Mouse (Mus musculus): ENCODE results near the gene Trdmt1. TPM values are rescaled to one million over a fixed set of nuclear protein-coding genes. Genes with fewer than 3 reads are reported as not detected.

Trdmt1 gene
- polyA plus RNA-seq, 1 experiment: 5.4 TPM

DNA sequence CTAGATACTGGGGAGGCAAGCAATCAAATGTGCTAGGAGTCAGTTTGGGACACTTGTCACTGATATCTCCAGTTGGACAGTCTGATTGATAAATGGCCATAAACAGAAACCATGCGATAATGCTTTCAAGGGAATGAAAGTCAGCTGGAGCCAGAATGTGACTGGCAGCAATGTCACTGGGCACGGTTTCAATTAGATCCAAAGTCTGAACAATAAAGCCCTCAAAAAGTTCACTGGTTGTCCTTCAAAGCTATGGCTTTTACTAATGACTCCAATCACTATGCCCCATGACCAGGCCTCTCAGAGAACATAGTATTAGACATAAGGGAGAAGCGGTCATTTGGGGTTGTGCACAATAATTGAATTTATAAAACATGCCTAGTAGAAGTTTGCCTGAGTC is 59.9 kb downstream of the Trdmt1 start:
- Histone ChIP-seq H3K4me1 (ENCODE audit: control insufficient read depth, insufficient read depth, low read length) (no peaks in the 10 kb centered on the region), H3K4me3 (ENCODE audit: insufficient read depth, low read length) (no peak overlapping the region)
- TF ChIP-seq CTCF (IDR thresholded peaks at IDR 0.05; ENCODE audit: extremely low read depth, insufficient read depth, low read length) (no peak), POLR2A (IDR thresholded peaks at IDR 0.05; ENCODE audit: extremely low read depth, insufficient read depth, low read length) (no peak)

DNA sequence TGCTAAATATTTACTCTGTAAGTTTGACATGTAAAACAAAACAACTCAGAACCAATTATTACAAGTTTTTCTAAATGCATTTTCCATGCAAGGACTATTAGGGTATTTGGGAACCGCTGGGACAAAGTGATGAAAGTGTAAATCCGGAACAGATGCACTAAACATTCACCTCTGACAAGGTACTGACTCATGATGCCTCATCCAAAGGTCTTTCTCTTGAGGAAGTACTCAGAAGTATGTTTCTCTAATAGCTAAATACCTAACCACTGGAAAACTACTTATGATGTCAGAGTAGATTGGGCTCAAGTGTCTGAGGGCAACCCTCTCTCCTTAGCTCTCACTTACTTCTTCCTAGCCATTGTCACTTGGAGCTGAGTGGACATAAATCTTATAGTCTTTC is 63.7 kb downstream of the Trdmt1 start:
- TF ChIP-seq POLR2A (IDR thresholded peaks at IDR 0.05; ENCODE audit: extremely low read depth, insufficient read depth, low read length) (no peak), CTCF (IDR thresholded peaks at IDR 0.05; ENCODE audit: extremely low read depth, insufficient read depth, low read length) (no peak)
- Histone ChIP-seq H3K27ac (ENCODE audit: insufficient read depth, low read length) (no peak overlapping the region), H3K4me1 (ENCODE audit: control insufficient read depth, insufficient read depth, low read length) (no peaks in the 10 kb centered on the region), H3K4me3 (ENCODE audit: insufficient read depth, low read length) (no peak overlapping the region)

More for the DNA sequence above, 59.9 kb downstream of the Trdmt1 start:
- no peak overlapping the region for H3K27ac ChIP-seq (ENCODE audit: insufficient read depth, low read length)

GRCm38 (mm10) chr2:13479165-13479564 is 65.3 kb downstream of the Trdmt1 start:
- TF ChIP-seq POLR2A (IDR thresholded peaks at IDR 0.05; ENCODE audit: extremely low read depth, insufficient read depth, low read length) (no peak), CTCF (IDR thresholded peaks at IDR 0.05; ENCODE audit: extremely low read depth, insufficient read depth, low read length) (no peak)
- no peak overlapping the region for H3K4me3 ChIP-seq (ENCODE audit: insufficient read depth, low read length)

GRCm38 (mm10) chr2:13470108-13470507 is 74.4 kb downstream of the Trdmt1 start:
- H3K4me1 ChIP-seq (ENCODE audit: control insufficient read depth, insufficient read depth, low read length): no peaks in the 10 kb centered on the region

More at GRCm38 (mm10) chr2:13479165-13479564, 65.3 kb downstream of the Trdmt1 start:
- H3K27ac ChIP-seq (ENCODE audit: insufficient read depth, low read length): no peak overlapping the region
- no peaks in the 10 kb centered on the region for H3K4me1 ChIP-seq (ENCODE audit: control insufficient read depth, insufficient read depth, low read length)

DNA sequence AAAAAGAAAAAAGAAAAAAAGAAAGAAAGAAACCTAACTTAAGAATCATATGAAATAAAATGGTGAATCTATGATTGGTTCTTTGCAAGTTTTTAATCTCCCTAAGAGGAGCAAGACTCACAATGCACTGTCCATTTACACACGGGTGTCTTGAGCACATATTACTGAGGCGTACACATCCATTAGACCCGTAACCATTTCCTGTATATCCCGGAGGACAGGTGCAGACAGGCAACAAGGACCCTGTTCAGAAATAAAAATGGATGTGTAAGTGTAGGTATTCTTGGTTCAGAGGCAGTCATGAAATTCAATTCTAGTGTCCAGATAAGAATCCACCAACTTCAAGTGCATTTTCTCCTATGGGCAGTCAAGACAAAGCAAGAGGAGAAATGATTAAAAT is 74.8 kb downstream of the Trdmt1 start:
- no peaks in the 10 kb centered on the region for H3K4me1 ChIP-seq (ENCODE audit: control insufficient read depth, insufficient read depth, low read length)
- TF ChIP-seq POLR2A (IDR thresholded peaks at IDR 0.05; ENCODE audit: extremely low read depth, insufficient read depth, low read length): no peak
- no peak for TF ChIP-seq CTCF (IDR thresholded peaks at IDR 0.05; ENCODE audit: extremely low read depth, insufficient read depth, low read length)
- H3K27ac ChIP-seq (ENCODE audit: insufficient read depth, low read length): no peak overlapping the region
- H3K4me3 ChIP-seq (ENCODE audit: insufficient read depth, low read length): no peak overlapping the region

More at GRCm38 (mm10) chr2:13470108-13470507, 74.4 kb downstream of the Trdmt1 start:
- no peak overlapping the region for H3K4me3 ChIP-seq (ENCODE audit: insufficient read depth, low read length)
- H3K27ac ChIP-seq (ENCODE audit: insufficient read depth, low read length): no peak overlapping the region
- TF ChIP-seq POLR2A (IDR thresholded peaks at IDR 0.05; ENCODE audit: extremely low read depth, insufficient read depth, low read length): no peak
- TF ChIP-seq CTCF (IDR thresholded peaks at IDR 0.05; ENCODE audit: extremely low read depth, insufficient read depth, low read length): no peak

- TF ChIP-seq POLR2A (IDR thresholded peaks at IDR 0.05; ENCODE audit: extremely low read depth, insufficient read depth, low read length): no peak
- no peak for TF ChIP-seq CTCF (IDR thresholded peaks at IDR 0.05; ENCODE audit: extremely low read depth, insufficient read depth, low read length)
- Histone ChIP-seq H3K4me3 (ENCODE audit: insufficient read depth, low read length) (no peak overlapping the region), H3K4me1 (ENCODE audit: control insufficient read depth, insufficient read depth, low read length) (no peaks in the 10 kb centered on the region), H3K27ac (ENCODE audit: insufficient read depth, low read length) (no peak overlapping the region)
Observed at GRCm38 (mm10) chr2:13466685-13467084, 77.8 kb downstream of the Trdmt1 start.

Other genes with a start within 250 kb of the Trdmt1 start
- 0.06 and 0.10 TPM in 2 replicates for gene Cubn, start 52.9 kb downstream of the Trdmt1 start, polyA plus RNA-seq (2012; rRNA removed)
- gene Vim, start 29.3 kb upstream of the Trdmt1 start, polyA plus RNA-seq (2012; rRNA removed): 85.8 and 101 TPM in 2 replicates
- 0.61 and 0.95 TPM in 2 replicates for gene St8sia6, start 249.4 kb upstream of the Trdmt1 start, polyA plus RNA-seq (2012; rRNA removed)

All from cortical plate, adult 2 months (tissue).